Mouse (Mus musculus) hindbrain, embryonic 13.5 days (tissue): ENCODE results near the gene Stambpl1. TPM values are rescaled to one million over a fixed set of nuclear protein-coding genes. Genes with fewer than 3 reads are reported as not detected.
A peak's percentile ranks its signal among the peaks of the same experiment; 100 is the strongest.

ENCODE experiments used
- ATAC-seq: fragments of 200-750 bp; cut with Nextera tagmentation; 2 replicates; pipeline ENCODE4 v1.8.0; 2017; ENCODE audit warnings: moderate TSS enrichment; ENCODE audit not compliant: low FRiP score
- H3K27ac ChIP-seq: fragments of 300-500 bp; sonication (generic); 2 replicates; pipeline ENCODE4 v1.5.1; 2015; ENCODE audit warnings: inconsistent platforms, mild to moderate bottlenecking, moderate library complexity
- H3K27me3 ChIP-seq: fragments of 300-500 bp; sonication (generic); 2 replicates; pipeline ENCODE4 v1.6.1; 2015; ENCODE audit warnings: mild to moderate bottlenecking, inconsistent platforms
- H3K36me3 ChIP-seq: fragments of 300-500 bp; sonication (generic); 2 replicates; pipeline ENCODE4 v1.6.1; 2015; ENCODE audit warnings: mild to moderate bottlenecking, inconsistent platforms
- H3K4me1 ChIP-seq: fragments of 300-500 bp; sonication (generic); replicated peaks from 2 replicates; pipeline ENCODE4 v1.6.1; 2015; ENCODE audit warnings: inconsistent platforms
- H3K4me2 ChIP-seq: fragments of 300-500 bp; sonication (generic); 2 replicates; pipeline ENCODE4 v1.6.1; 2015; ENCODE audit warnings: inconsistent platforms, mild to moderate bottlenecking, moderate library complexity
- H3K4me3 ChIP-seq: fragments of 300-500 bp; sonication (generic); 2 replicates; pipeline ENCODE4 v1.5.1; 2015; ENCODE audit warnings: mild to moderate bottlenecking, inconsistent platforms
- H3K9ac ChIP-seq: fragments of 300-500 bp; sonication (generic); 2 replicates; pipeline ENCODE4 v1.6.1; 2015; ENCODE audit warnings: mild to moderate bottlenecking, inconsistent platforms
- H3K9me3 ChIP-seq: fragments of 300-500 bp; sonication (generic); 2 replicates; pipeline ENCODE4 v1.6.1; 2016; ENCODE audit warnings: inconsistent platforms
- WGBS: fragments of 180-500 bp; shearing (Covaris S2); methylation state at CpG from one replicate; pipeline ENCODE4 v1.1.7; 2015; 5-methylcytosine and 5-hydroxymethylcytosine counted together
- polyA plus RNA-seq: library from polyadenylated mRNA; unstranded; fragments of >200 nt; fragmentation: Nextera tagmentation; extraction: Ambion mirVana; gene quantifications from 2 replicates; pipeline ENCODE4 v1.2.1, GENCODE M21; 2015

The Stambpl1 gene
- polyA plus RNA-seq: 9.9 and 10.5 TPM in 2 replicates

DNA sequence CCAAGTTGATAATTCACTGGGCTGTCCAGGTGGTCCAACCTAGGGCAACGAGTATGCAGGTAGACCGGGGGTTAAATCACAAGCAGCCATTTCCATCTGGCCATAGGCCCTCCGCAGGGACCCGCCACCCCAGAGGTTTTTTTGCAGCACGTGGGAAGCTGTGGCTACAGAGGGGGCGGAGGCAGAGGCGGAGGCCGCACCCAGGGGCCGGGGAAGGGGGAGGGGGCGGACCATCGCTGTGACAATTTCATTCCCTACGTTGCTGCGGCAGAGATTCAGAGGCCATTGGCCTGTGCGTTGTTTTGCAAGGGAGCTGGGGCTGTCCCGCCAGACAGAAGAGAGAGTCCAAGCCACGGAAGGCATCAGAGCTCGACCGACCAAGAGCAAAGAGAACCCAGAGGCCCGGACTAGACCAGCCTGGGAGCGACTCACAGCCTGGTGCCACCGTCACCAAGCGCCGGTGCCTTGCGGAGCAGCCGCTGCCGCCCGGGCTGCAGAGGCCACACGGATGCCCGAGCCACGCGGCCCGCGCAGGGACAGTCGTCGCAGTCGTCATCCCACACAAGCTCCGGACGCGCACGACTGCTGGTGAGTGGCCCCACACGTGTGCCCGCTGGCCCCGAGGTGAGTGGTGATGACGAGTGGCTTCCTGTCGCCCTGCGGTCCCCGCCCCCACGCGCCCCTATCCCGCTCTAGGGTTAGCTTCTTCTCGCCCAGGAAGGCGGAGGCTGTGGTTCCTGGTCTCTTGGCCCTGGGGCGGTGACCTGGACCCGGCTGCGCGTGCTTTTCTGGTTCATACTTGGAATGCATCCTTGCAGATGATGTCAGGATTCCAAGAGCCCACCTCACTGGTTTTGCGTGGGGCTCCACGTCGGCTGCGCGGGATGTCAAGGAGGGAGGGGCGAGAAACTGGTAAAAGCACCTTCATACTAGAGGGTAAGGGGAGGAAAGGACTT lies at the start of gene Stambpl1:
TSS of gene Stambpl1 (plus strand) at position 222 of the 956 bp plus-strand sequence.
- peak; percentile 88 for ATAC-seq
- Histone ChIP-seq H3K27me3 (0 out of 2 replicates have a peak, but pooled peaks cover 6% of the 10 kb centered on the region), H3K36me3 (no peaks in the 10 kb centered on the region), H3K4me3 (peak within 1 kb of the TSS; percentile 76), H3K9ac (peak within 1 kb of the TSS; percentile 82), H3K4me1 (peaks cover 10% of the 10 kb centered on the region), H3K9me3 (no peaks in the 10 kb centered on the region), H3K4me2 (peak within 1 kb of the TSS; percentile 89), H3K27ac (peak within 1 kb of the TSS; percentile 78)
- under 1% methylated on average over 61 of the region's 62 CpGs for WGBS

DNA sequence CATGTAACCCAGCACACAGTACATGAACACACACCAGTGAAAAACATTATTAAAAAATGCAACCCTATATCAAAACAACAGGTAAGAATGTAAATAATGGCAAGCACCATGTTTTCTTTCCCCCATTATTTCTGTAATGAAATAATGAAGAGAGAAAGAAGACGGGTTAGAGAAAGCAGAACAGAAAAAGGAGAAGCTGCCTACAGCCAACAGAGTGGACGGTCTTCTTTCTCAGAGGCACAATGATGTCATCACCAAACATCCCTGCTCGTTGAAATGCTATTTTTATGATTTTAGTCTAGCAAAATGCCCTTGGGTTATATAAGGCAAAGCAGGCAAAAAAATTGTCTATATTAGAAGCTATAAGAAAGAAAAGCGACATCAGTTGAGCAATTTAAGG lies 43.6 kb upstream of the Stambpl1 start:
- no peak for ATAC-seq

GRCm38 (mm10) chr19:34151909-34152308 lies 40.1 kb upstream of the Stambpl1 start:
- Histone ChIP-seq H3K4me3 (no peak overlapping the region), H3K9ac (no peak overlapping the region), H3K27ac (no peak overlapping the region), H3K36me3 (no peaks in the 10 kb centered on the region), H3K4me2 (no peak overlapping the region), H3K9me3 (no peaks in the 10 kb centered on the region), H3K4me1 (no peaks in the 10 kb centered on the region), H3K27me3 (no peaks in the 10 kb centered on the region)
- ATAC-seq: no peak
- WGBS: 76% methylated on average over 1 of the region's 1 CpGs

More for the DNA sequence above, 43.6 kb upstream of the Stambpl1 start:
- Histone ChIP-seq H3K9me3 (no peaks in the 10 kb centered on the region), H3K4me1 (no peaks in the 10 kb centered on the region), H3K27me3 (no peaks in the 10 kb centered on the region), H3K4me2 (no peak overlapping the region), H3K27ac (no peak overlapping the region), H3K36me3 (no peaks in the 10 kb centered on the region), H3K4me3 (no peak overlapping the region), H3K9ac (no peak overlapping the region)
- 90% methylated on average over 4 of the region's 4 CpGs for WGBS

DNA sequence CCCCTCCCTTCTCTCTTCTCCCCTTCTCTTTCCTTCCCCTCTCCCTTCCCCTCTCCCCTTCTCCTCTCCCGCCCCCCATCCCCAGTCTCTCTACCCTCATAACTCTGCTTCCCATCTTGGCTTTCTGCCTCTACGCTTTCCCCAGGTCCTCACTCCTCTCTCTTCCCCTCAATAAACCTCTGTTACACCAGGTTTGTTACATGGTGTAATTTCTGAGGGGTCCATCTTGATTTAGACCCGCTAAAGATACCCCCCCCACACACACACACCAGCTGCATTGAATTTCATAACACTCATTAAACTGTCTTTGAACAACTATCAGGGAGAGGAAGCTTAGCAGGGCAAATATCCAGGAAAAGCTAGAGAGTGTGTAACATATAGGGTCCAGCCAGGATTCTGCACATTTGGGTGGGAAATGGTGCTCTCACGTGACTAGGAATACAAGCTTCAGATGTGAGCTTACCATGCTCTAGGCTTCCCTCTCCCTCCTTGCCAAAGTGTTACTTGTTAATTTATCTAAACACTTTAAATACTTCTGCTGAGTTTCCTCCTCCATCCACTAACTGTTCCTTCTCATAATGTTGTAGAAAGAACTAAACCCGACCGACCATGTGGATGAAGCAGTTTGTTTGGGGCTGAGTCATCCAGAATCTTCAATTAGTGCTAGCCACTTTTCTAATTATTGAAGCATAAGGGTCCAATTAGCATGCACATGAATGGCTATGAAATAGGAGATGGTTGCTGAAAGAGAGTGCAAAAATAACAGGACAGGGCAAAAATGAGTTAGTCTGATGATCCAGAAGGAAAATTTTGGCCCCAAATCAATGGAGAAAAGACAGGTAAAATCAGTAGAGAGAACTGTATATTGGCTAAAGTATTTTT lies 38.5 kb upstream of the Stambpl1 start:
- Histone ChIP-seq H3K9me3 (no peaks in the 10 kb centered on the region), H3K27ac (no peak overlapping the region), H3K27me3 (no peaks in the 10 kb centered on the region), H3K4me1 (no peaks in the 10 kb centered on the region), H3K4me2 (no peak overlapping the region), H3K36me3 (no peaks in the 10 kb centered on the region), H3K4me3 (no peak overlapping the region), H3K9ac (no peak overlapping the region)
- no peak for ATAC-seq
- 79% methylated on average over 6 of the region's 6 CpGs for WGBS

DNA sequence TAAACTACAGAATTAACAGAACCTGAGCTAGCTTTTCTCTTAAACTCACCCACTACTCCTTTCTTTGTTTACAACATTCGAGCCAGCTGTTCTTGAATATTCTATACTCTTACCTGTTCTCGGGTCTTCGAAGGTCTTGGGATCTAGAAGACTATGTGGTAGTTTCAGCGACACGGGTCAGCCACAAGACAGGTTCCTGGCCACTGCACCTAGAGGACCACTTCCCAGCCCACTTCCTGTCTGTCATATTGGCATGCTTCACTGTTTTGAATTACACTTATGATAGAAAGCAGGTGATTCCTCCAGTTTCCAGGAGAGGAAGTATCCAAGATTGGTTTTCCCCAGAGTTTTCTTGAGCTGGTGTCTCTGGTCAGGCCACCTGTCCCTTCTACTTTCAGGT lies 29.3 kb upstream of the Stambpl1 start:
- no peak overlapping the region for H3K4me2 ChIP-seq
- WGBS: 95% methylated on average over 5 of the region's 5 CpGs
- no peaks in the 10 kb centered on the region for H3K36me3 ChIP-seq
- H3K4me1 ChIP-seq: no peaks in the 10 kb centered on the region
- H3K9me3 ChIP-seq: no peaks in the 10 kb centered on the region
- H3K9ac ChIP-seq: no peak overlapping the region
- ATAC-seq: no peak
- no peaks in the 10 kb centered on the region for H3K27me3 ChIP-seq
- no peak overlapping the region for H3K4me3 ChIP-seq
- H3K27ac ChIP-seq: no peak overlapping the region

DNA sequence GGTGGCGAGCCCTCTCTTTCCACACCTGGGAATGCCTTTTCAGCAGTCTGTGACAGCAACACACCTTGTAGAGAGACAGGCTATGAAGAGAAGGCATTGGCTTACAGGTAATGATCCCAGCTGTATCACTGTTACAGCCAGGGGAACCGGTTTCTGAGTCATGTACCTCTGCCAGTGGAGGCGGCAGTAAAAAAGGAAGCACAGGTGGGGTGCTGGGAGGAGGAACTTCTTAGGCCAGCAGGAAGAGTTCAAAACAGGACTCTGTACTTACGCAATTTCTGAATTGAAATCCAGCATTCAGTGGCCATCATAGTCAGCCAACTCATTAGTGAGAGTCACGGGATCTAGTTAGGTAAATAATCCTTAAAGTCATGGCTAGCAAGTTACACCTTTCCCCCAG lies 26.1 kb upstream of the Stambpl1 start, which contains the start of gene Ankrd22:
TSS of gene Ankrd22 (minus strand) at position 163 of the 400 bp plus-strand sequence.
- no peak for ATAC-seq
- H3K4me1 ChIP-seq: no peaks in the 10 kb centered on the region
- no peaks in the 10 kb centered on the region for H3K9me3 ChIP-seq
- WGBS: 78% methylated on average over 5 of the region's 5 CpGs
- H3K4me2 ChIP-seq: no peak within 1 kb of the TSS
- H3K27me3 ChIP-seq: no peaks in the 10 kb centered on the region
- H3K4me3 ChIP-seq: no peak within 1 kb of the TSS
- no peak within 1 kb of the TSS for H3K27ac ChIP-seq
- no peaks in the 10 kb centered on the region for H3K36me3 ChIP-seq
- no peak within 1 kb of the TSS for H3K9ac ChIP-seq

- ATAC-seq: no peak
Observed at GRCm38 (mm10) chr19:34166386-34166785, 25.6 kb upstream of the Stambpl1 start.

DNA sequence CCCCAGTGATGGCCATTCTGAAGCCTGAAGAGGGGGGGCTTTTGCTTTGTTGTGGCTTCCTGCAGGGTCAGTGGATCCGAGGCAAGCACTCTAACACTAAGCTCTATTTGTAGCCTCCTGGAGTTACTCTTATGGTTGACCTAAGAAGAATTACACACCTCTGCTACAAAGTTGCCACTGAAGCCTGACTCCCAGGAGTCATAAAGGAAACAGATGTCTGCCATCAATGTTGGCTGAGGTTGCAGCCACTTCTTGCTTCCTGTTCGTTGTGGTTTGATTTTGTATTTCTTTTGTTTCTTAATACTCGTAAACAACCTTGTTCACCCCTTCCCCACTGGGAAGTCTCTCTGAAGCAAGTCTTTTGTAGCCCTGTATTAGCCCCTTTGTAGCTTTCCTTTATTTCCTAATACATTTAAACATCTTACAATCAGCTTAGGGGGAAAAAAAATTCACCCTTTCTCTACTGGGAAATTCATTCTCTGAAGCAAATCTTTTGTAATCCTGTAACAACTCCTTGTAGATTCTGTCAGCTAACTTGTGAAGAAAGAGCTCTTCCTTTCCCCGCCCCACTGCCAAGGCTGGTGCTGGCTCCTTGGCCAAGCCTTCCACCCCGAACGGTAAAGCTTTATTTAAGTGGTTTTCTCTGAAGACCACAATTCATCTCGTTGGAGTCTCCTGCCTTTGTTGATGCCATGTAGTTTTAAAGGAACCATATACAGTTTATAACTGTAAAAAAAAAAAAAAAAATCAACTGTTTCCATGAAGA lies 23.9 kb upstream of the Stambpl1 start:
- no peak for ATAC-seq
- Histone ChIP-seq H3K36me3 (no peaks in the 10 kb centered on the region), H3K27ac (no peak overlapping the region), H3K4me1 (no peaks in the 10 kb centered on the region), H3K4me3 (no peak overlapping the region), H3K27me3 (no peaks in the 10 kb centered on the region), H3K9me3 (no peaks in the 10 kb centered on the region), H3K4me2 (no peak overlapping the region), H3K9ac (no peak overlapping the region)
- 58% methylated on average over 7 of the region's 7 CpGs for WGBS

More at GRCm38 (mm10) chr19:34166386-34166785, 25.6 kb upstream of the Stambpl1 start:
- H3K36me3 ChIP-seq: no peaks in the 10 kb centered on the region
- no peak overlapping the region for H3K4me3 ChIP-seq
- no peak overlapping the region for H3K27ac ChIP-seq
- no peaks in the 10 kb centered on the region for H3K9me3 ChIP-seq
- WGBS: 68% methylated on average over 4 of the region's 4 CpGs
- no peaks in the 10 kb centered on the region for H3K4me1 ChIP-seq
- no peak overlapping the region for H3K4me2 ChIP-seq
- H3K27me3 ChIP-seq: no peaks in the 10 kb centered on the region
- no peak overlapping the region for H3K9ac ChIP-seq

- no peak for ATAC-seq
- no peaks in the 10 kb centered on the region for H3K36me3 ChIP-seq
Observed at GRCm38 (mm10) chr19:34169121-34169520, 22.9 kb upstream of the Stambpl1 start.

DNA sequence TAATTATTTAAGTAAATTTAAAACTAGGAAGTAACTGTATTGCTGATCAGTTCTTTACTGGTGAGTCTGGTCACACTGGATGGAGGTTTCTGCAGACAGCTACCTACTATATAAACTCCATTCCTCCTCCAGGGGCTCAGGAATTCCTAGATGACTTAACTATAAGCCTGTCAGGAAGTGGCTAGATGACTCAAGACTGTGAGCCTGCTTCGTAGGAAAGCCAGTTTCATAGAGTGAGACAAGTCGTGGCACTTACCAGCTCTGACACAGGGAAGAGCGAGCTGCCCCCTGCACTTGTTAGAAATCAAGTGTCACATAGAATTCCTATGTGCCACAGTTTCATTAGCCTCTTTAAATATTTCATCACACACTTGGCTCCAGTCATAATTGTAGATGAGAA lies 20.9 kb upstream of the Stambpl1 start:
- 90% methylated on average over 3 of the region's 3 CpGs for WGBS
- no peak for ATAC-seq

More at GRCm38 (mm10) chr19:34169121-34169520, 22.9 kb upstream of the Stambpl1 start:
- Histone ChIP-seq H3K9me3 (no peaks in the 10 kb centered on the region), H3K4me2 (no peak overlapping the region), H3K9ac (no peak overlapping the region), H3K27ac (no peak overlapping the region), H3K4me1 (no peaks in the 10 kb centered on the region), H3K27me3 (no peaks in the 10 kb centered on the region), H3K4me3 (no peak overlapping the region)

GRCm38 (mm10) chr19:34174004-34174403 lies 18.0 kb upstream of the Stambpl1 start:
- H3K4me1 ChIP-seq: no peaks in the 10 kb centered on the region
- WGBS: 76% methylated on average over 3 of the region's 3 CpGs

More for the DNA sequence above, 20.9 kb upstream of the Stambpl1 start:
- no peaks in the 10 kb centered on the region for H3K36me3 ChIP-seq
- H3K27ac ChIP-seq: no peak overlapping the region
- H3K9ac ChIP-seq: no peak overlapping the region
- no peak overlapping the region for H3K4me3 ChIP-seq
- no peaks in the 10 kb centered on the region for H3K27me3 ChIP-seq
- H3K4me2 ChIP-seq: no peak overlapping the region
- H3K4me1 ChIP-seq: no peaks in the 10 kb centered on the region
- H3K9me3 ChIP-seq: no peaks in the 10 kb centered on the region

More at GRCm38 (mm10) chr19:34174004-34174403, 18.0 kb upstream of the Stambpl1 start:
- Histone ChIP-seq H3K27ac (no peak overlapping the region), H3K4me2 (no peak overlapping the region), H3K4me3 (no peak overlapping the region), H3K9ac (no peak overlapping the region), H3K27me3 (no peaks in the 10 kb centered on the region), H3K36me3 (no peaks in the 10 kb centered on the region), H3K9me3 (no peaks in the 10 kb centered on the region)
- ATAC-seq: no peak
